Mouse (Mus musculus) splenic B cell, adult 2 months (primary cell): Measurements from ENCODE around the gene Tspan14.
A peak's percentile ranks its signal among the peaks of the same experiment; 100 is the strongest.

Experiments used
- DNase-seq: peaks from one replicate; pipeline ENCODE4 v3.0.0-alpha.2; 2011; ENCODE audit warnings: low read depth, low spot score
- H3K27me3 ChIP-seq: 2 replicates; pipeline ENCODE4 v1.6.1; 2012; ENCODE audit warnings: mild to moderate bottlenecking, low read length, moderate library complexity, mixed read lengths; ENCODE audit not compliant: control insufficient read depth, poor library complexity, insufficient read depth, severe bottlenecking
- H3K36me3 ChIP-seq: 2 replicates; pipeline ENCODE4 v1.6.1; 2012; ENCODE audit warnings: mild to moderate bottlenecking, low read length, moderate library complexity, mixed read lengths; ENCODE audit not compliant: control insufficient read depth, poor library complexity, insufficient read depth, severe bottlenecking

The Tspan14 gene

GRCm38 (mm10) chr14:40996171-40996570, 29.6 kb upstream of the Tspan14 start:
- H3K36me3 ChIP-seq: no peaks in the 10 kb centered on the region
- DNase-seq: no peak
- no peaks in the 10 kb centered on the region for H3K27me3 ChIP-seq

- Histone ChIP-seq H3K27me3 (no peaks in the 10 kb centered on the region), H3K36me3 (no peaks in the 10 kb centered on the region)
- no peak for DNase-seq
These were observed 25.9 kb upstream of the Tspan14 start for GRCm38 (mm10) chr14:40992464-40992863.

- Histone ChIP-seq H3K27me3 (no peaks in the 10 kb centered on the region), H3K36me3 (no peaks in the 10 kb centered on the region)
- no peak for DNase-seq
These were observed 22.2 kb upstream of the Tspan14 start for GRCm38 (mm10) chr14:40988780-40989179.

- Histone ChIP-seq H3K36me3 (no peaks in the 10 kb centered on the region), H3K27me3 (no peaks in the 10 kb centered on the region)
- DNase-seq: no peak
These were observed 20.6 kb upstream of the Tspan14 start for GRCm38 (mm10) chr14:40987184-40987583.

- DNase-seq: no peak
- H3K36me3 ChIP-seq: no peaks in the 10 kb centered on the region
These were observed 19.0 kb upstream of the Tspan14 start for GRCm38 (mm10) chr14:40985635-40986034.

GRCm38 (mm10) chr14:40979723-40980122, 13.1 kb upstream of the Tspan14 start:
- DNase-seq: no peak
- H3K27me3 ChIP-seq: no peaks in the 10 kb centered on the region
- no peaks in the 10 kb centered on the region for H3K36me3 ChIP-seq

More at GRCm38 (mm10) chr14:40985635-40986034, 19.0 kb upstream of the Tspan14 start:
- no peaks in the 10 kb centered on the region for H3K27me3 ChIP-seq

GRCm38 (mm10) chr14:40979002-40979401, 12.4 kb upstream of the Tspan14 start:
- Histone ChIP-seq H3K27me3 (no peaks in the 10 kb centered on the region), H3K36me3 (no peaks in the 10 kb centered on the region)
- peak; percentile 82 for DNase-seq

GRCm38 (mm10) chr14:40975127-40975721, 8.6 kb upstream of the Tspan14 start:
- DNase-seq: peak; percentile 91
- H3K27me3 ChIP-seq: no peaks in the 10 kb centered on the region
- H3K36me3 ChIP-seq: no peaks in the 10 kb centered on the region

- no peak for DNase-seq
- H3K36me3 ChIP-seq: no peaks in the 10 kb centered on the region
- no peaks in the 10 kb centered on the region for H3K27me3 ChIP-seq
These were observed 1.4 kb upstream of the Tspan14 start for GRCm38 (mm10) chr14:40968051-40968450.

- Histone ChIP-seq H3K27me3 (no peaks in the 10 kb centered on the region), H3K36me3 (no peaks in the 10 kb centered on the region)
- peak; percentile 30 for DNase-seq
These were observed 942 bp upstream of the Tspan14 start for GRCm38 (mm10) chr14:40967598-40967900.

GRCm38 (mm10) chr14:40966862-40967597, 423 bp upstream of the Tspan14 start:
- peak; percentile 99 for DNase-seq
- no peaks in the 10 kb centered on the region for H3K36me3 ChIP-seq
- no peaks in the 10 kb centered on the region for H3K27me3 ChIP-seq

- DNase-seq: peak; percentile 49
- Histone ChIP-seq H3K27me3 (no peaks in the 10 kb centered on the region), H3K36me3 (no peaks in the 10 kb centered on the region)
These were observed 875 bp downstream of the Tspan14 start for GRCm38 (mm10) chr14:40965507-40966356.

- H3K36me3 ChIP-seq: no peaks in the 10 kb centered on the region
- H3K27me3 ChIP-seq: no peaks in the 10 kb centered on the region
- DNase-seq: peak; percentile 29
These were observed 1.7 kb downstream of the Tspan14 start for GRCm38 (mm10) chr14:40964881-40965280.

- DNase-seq: no peak
- Histone ChIP-seq H3K36me3 (no peaks in the 10 kb centered on the region), H3K27me3 (no peaks in the 10 kb centered on the region)
These were observed 2.4 kb downstream of the Tspan14 start for GRCm38 (mm10) chr14:40964214-40964610.
